Mouse (Mus musculus) lung, embryonic 16.5 days (tissue): ENCODE measurements around the gene Gm45717. TPM values are rescaled to one million over a fixed set of nuclear protein-coding genes. Genes with fewer than 3 reads are reported as not detected.

Experiments used
- ATAC-seq: fragments of 200-750 bp; cut with Nextera tagmentation; 2 replicates; pipeline ENCODE4 v1.8.0; 2017; ENCODE audit warnings: low read depth, mild to moderate bottlenecking, moderate library complexity
- H3K27ac ChIP-seq: fragments of 300-500 bp; sonication (generic); 2 replicates; pipeline ENCODE4 v1.5.1; 2014; ENCODE audit warnings: mild to moderate bottlenecking, control low read depth, low read length
- H3K27me3 ChIP-seq: fragments of 300-500 bp; sonication (generic); 2 replicates; pipeline ENCODE4 v1.6.1; 2014; ENCODE audit warnings: low read depth, low read length, mixed read lengths; ENCODE audit not compliant: control insufficient read depth, insufficient read depth
- H3K36me3 ChIP-seq: fragments of 300-500 bp; sonication (generic); 2 replicates; pipeline ENCODE4 v1.6.1; 2014; ENCODE audit warnings: low read length; ENCODE audit not compliant: control insufficient read depth, insufficient read depth
- H3K4me1 ChIP-seq: fragments of 300-500 bp; sonication (generic); replicated peaks from 2 replicates; pipeline ENCODE4 v1.6.1; 2014; ENCODE audit warnings: low read length, mixed read lengths; ENCODE audit not compliant: control insufficient read depth, insufficient read depth
- H3K4me2 ChIP-seq: fragments of 300-500 bp; sonication (generic); 2 replicates; pipeline ENCODE4 v1.6.1; 2014; ENCODE audit warnings: low read depth, low read length, control low read depth
- H3K4me3 ChIP-seq: fragments of 300-500 bp; sonication (generic); 2 replicates; pipeline ENCODE4 v1.5.1; 2014; ENCODE audit warnings: mild to moderate bottlenecking, low read length, control low read depth
- H3K9ac ChIP-seq: fragments of 300-500 bp; sonication (generic); 2 replicates; pipeline ENCODE4 v1.6.1; 2014; ENCODE audit warnings: low read length, control low read depth
- H3K9me3 ChIP-seq: fragments of 300-500 bp; sonication (generic); 2 replicates; pipeline ENCODE4 v1.6.1; 2016; ENCODE audit warnings: low read length; ENCODE audit not compliant: control insufficient read depth
- WGBS: fragments of 180-500 bp; shearing (Covaris S2); extraction: QIAGEN DNeasy Blood & Tissue Kit; methylation state at CpG from one replicate; pipeline ENCODE4 v1.1.7; 2014; 5-methylcytosine and 5-hydroxymethylcytosine counted together
- polyA plus RNA-seq: library from polyadenylated mRNA; unstranded; fragments of >200 nt; fragmentation: Nextera tagmentation; extraction: Ambion mirVana; gene quantifications from 2 replicates; pipeline ENCODE4 v1.2.1, GENCODE M21; 2015

Gene Gm45717
- polyA plus RNA-seq, 1 experiment from 2014 or later = not detected

- no peak overlapping the region for H3K9ac ChIP-seq
- no peaks in the 10 kb centered on the region for H3K27me3 ChIP-seq
- no peaks in the 10 kb centered on the region for H3K9me3 ChIP-seq
- no peak overlapping the region for H3K27ac ChIP-seq
- ATAC-seq = peak; percentile 51
- H3K4me3 ChIP-seq = no peak overlapping the region
- peaks cover 3% of the 10 kb centered on the region; the same call in 1 of the 2 replicates for H3K36me3 ChIP-seq
- no peak overlapping the region for H3K4me2 ChIP-seq
- 21% methylated on average over 13 of the region's 13 CpGs for WGBS
- no peaks in the 10 kb centered on the region for H3K4me1 ChIP-seq
Measured at GRCm38 (mm10) chr7:140903212-140903611, 52.5 kb downstream of the Gm45717 start.

- H3K27ac ChIP-seq = no peak overlapping the region
Measured at GRCm38 (mm10) chr7:140902036-140902875, 53.5 kb downstream of the Gm45717 start.

DNA sequence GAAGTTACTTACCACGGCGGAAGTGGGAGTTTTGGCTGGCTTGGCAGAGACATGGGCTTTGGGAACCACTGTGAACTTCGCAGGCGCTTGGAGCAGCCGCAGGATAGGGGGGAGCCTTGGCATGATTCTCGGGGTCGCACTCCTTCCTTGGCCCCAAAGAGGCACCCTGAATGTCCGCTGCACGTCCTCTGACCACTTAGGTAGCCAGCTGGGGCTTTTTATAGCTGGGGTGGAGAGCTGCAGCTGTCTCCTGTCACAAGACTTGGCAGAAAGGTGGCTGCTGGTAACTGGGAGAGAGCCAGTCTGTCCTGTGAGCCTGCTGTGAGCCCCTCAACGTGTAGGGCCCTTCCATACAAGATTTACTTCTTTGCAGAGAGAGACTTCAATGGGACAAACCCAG, 55.5 kb downstream of the Gm45717 start, which contains the start of gene Cox8b:
Gene Cox8b, minus strand, starts transcription at position 227 of the 400 bp plus-strand sequence.
- Histone ChIP-seq H3K4me2 (no peak within 1 kb of the TSS), H3K27ac (no peak within 1 kb of the TSS), H3K9ac (no peak within 1 kb of the TSS)

More at GRCm38 (mm10) chr7:140902036-140902875, 53.5 kb downstream of the Gm45717 start:
- Histone ChIP-seq H3K9ac (no peak overlapping the region), H3K36me3 (peaks cover 9% of the 10 kb centered on the region), H3K9me3 (no peaks in the 10 kb centered on the region), H3K4me1 (no peaks in the 10 kb centered on the region), H3K4me3 (no peak overlapping the region), H3K4me2 (no peak overlapping the region), H3K27me3 (no peaks in the 10 kb centered on the region)
- 78% methylated on average over 15 of the region's 15 CpGs for WGBS
- no peak for ATAC-seq

More for the DNA sequence above, 55.5 kb downstream of the Gm45717 start, which contains the start of gene Cox8b:
- WGBS = 62% methylated on average over 10 of the region's 10 CpGs
- Histone ChIP-seq H3K27me3 (no peaks in the 10 kb centered on the region), H3K4me3 (no peak within 1 kb of the TSS), H3K9me3 (no peaks in the 10 kb centered on the region), H3K4me1 (no peaks in the 10 kb centered on the region), H3K36me3 (peaks cover 13% of the 10 kb centered on the region)
- no peak for ATAC-seq

Other genes starting within 250 kb of the Gm45717 start
- 0.43 and 0.63 TPM in 2 replicates for gene Cyp2e1, start 192.2 kb downstream of the Gm45717 start, polyA plus RNA-seq
- 0.24 and 0.40 TPM in 2 replicates for gene Syce1, start 168.1 kb downstream of the Gm45717 start, polyA plus RNA-seq
- gene Zfp941, start 133.8 kb downstream of the Gm45717 start, polyA plus RNA-seq = 0.38 and 0.74 TPM in 2 replicates
- 5.5 and 9.7 TPM in 2 replicates for gene Urah, start 120.9 kb downstream of the Gm45717 start, polyA plus RNA-seq
- gene Scgb1c1, start 110.4 kb downstream of the Gm45717 start, polyA plus RNA-seq = 0.39 TPM in 1 of 2 replicates, not detected in the other
- not detected in 2 replicates for gene Odf3, start 108.1 kb downstream of the Gm45717 start, polyA plus RNA-seq
- not detected in 2 replicates for gene Gm45785, start 99.6 kb downstream of the Gm45717 start, polyA plus RNA-seq
- 59.0 and 64.3 TPM in 2 replicates for gene Ric8a, start 99.0 kb downstream of the Gm45717 start, polyA plus RNA-seq
- 40.3 and 44.2 TPM in 2 replicates for gene Bet1l, start 98.4 kb downstream of the Gm45717 start, polyA plus RNA-seq
- gene Psmd13, start 74.0 kb downstream of the Gm45717 start, polyA plus RNA-seq = 211 and 213 TPM in 2 replicates
- 23.5 and 25.4 TPM in 2 replicates for gene Sirt3, start 73.6 kb downstream of the Gm45717 start, polyA plus RNA-seq
- gene Cox8b, start 55.5 kb downstream of the Gm45717 start, polyA plus RNA-seq = 10.0 and 14.1 TPM in 2 replicates
- gene Nlrp6, start 35.0 kb downstream of the Gm45717 start, polyA plus RNA-seq = 0.16 and 0.88 TPM in 2 replicates
- 20.5 and 23.4 TPM in 2 replicates for gene Pgghg, start 14.5 kb downstream of the Gm45717 start, polyA plus RNA-seq
- gene Ifitm5, start 5.6 kb downstream of the Gm45717 start, polyA plus RNA-seq = 2.8 and 6.6 TPM in 2 replicates
- 949 and 984 TPM in 2 replicates for gene Ifitm2, start 50 bp upstream of the Gm45717 start, polyA plus RNA-seq
- 38.8 and 49.1 TPM in 2 replicates for gene Ifitm1, start 11.3 kb upstream of the Gm45717 start, polyA plus RNA-seq
- gene Ifitm3, start 54.8 kb upstream of the Gm45717 start, polyA plus RNA-seq = 262 and 316 TPM in 2 replicates
- 1.5 and 1.8 TPM in 2 replicates for gene Ifitm6, start 62.0 kb upstream of the Gm45717 start, polyA plus RNA-seq
- not detected in 2 replicates for gene Gm17387, start 73.2 kb upstream of the Gm45717 start, polyA plus RNA-seq
- gene B4galnt4, start 105.2 kb upstream of the Gm45717 start, polyA plus RNA-seq = 3.2 and 3.8 TPM in 2 replicates
- gene Pkp3, start 122.3 kb upstream of the Gm45717 start, polyA plus RNA-seq = 16.6 and 18.5 TPM in 2 replicates
- 17.7 and 20.4 TPM in 2 replicates for gene Sigirr, start 144.6 kb upstream of the Gm45717 start, polyA plus RNA-seq
- 6.7 and 6.9 TPM in 2 replicates for gene Ano9, start 161.9 kb upstream of the Gm45717 start, polyA plus RNA-seq
- 60.3 and 65.2 TPM in 2 replicates for gene Ptdss2, start 166.4 kb upstream of the Gm45717 start, polyA plus RNA-seq
- 153 and 165 TPM in 2 replicates for gene Rnh1, start 216.9 kb upstream of the Gm45717 start, polyA plus RNA-seq
- 48.5 and 48.8 TPM in 2 replicates for gene Hras, start 238.1 kb upstream of the Gm45717 start, polyA plus RNA-seq
- 8.6 and 8.9 TPM in 2 replicates for gene Lrrc56, start 238.2 kb upstream of the Gm45717 start, polyA plus RNA-seq